Mouse (Mus musculus) embryonic fibroblast, embryonic 13.5 days (primary cell): Measurements from ENCODE around the gene Ift22. TPM values are rescaled to one million over a fixed set of nuclear protein-coding genes. Genes with fewer than 3 reads are reported as not detected.
"Not testable (repeated sequence)": the region's sequence is repeated elsewhere in the genome, so short reads cannot be mapped to it uniquely, and the experiment has no call there.

Experiments
- H3K27ac ChIP-seq: 2 replicates; pipeline ENCODE4 v1.5.1; 2012; ENCODE audit warnings: low read length, control low read depth, inconsistent platforms; ENCODE audit not compliant: insufficient read depth
- H3K4me1 ChIP-seq: 2 replicates; pipeline ENCODE4 v1.6.1; 2011; ENCODE audit warnings: low read length; ENCODE audit not compliant: control insufficient read depth, insufficient read depth
- H3K4me3 ChIP-seq: 2 replicates; pipeline ENCODE4 v1.5.1; 2011; ENCODE audit warnings: mild to moderate bottlenecking, control low read depth, low read length; ENCODE audit not compliant: insufficient read depth
- CTCF ChIP-seq: IDR thresholded peaks from 2 replicates; pipeline ENCODE4 v1.5.1; 2011; ENCODE audit warnings: mild to moderate bottlenecking, control low read depth, low read length, moderate library complexity, borderline replicate concordance; ENCODE audit not compliant: insufficient read depth
- POLR2A ChIP-seq: IDR thresholded peaks from 2 replicates; pipeline ENCODE4 v1.6.1; 2011; ENCODE audit warnings: low read depth, mild to moderate bottlenecking, control low read depth, low read length, moderate library complexity
- polyA plus RNA-seq: library from polyadenylated mRNA; stranded (reverse); fragments of >200 nt; gene quantifications from 2 replicates; pipeline ENCODE4 v1.2.4, GENCODE M21; 2011; ENCODE audit warnings: low read depth; ENCODE audit not compliant: missing spikeins, insufficient read length

Gene Ift22
- polyA plus RNA-seq, 1 experiment, result 32.3 TPM

DNA sequence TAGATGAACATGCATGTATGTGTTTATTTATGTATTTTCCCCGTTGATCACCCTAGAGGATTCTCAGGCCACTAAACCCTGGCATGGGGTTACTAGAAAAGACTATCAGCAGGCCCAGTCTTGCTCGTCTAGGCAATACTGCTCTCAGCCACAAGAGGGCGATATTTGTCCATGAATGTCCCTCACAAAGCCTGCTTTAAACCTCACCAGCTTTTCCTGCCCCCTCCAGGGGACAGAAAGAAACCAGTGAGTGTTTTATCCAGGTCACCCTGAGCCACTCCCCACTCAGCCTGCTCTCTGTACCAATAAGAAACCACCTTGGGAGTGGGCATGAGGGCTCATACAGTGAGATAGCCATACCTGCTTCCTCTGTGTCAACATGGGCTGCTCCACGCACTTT lies 21.1 kb downstream of the Ift22 start:
- Histone ChIP-seq H3K4me3 (no peak overlapping the region), H3K27ac (no peak overlapping the region), H3K4me1 (no peaks in the 10 kb centered on the region)
- TF ChIP-seq POLR2A (no peak), CTCF (peak; percentile 69; the same call in 1 of the 2 replicates)

DNA sequence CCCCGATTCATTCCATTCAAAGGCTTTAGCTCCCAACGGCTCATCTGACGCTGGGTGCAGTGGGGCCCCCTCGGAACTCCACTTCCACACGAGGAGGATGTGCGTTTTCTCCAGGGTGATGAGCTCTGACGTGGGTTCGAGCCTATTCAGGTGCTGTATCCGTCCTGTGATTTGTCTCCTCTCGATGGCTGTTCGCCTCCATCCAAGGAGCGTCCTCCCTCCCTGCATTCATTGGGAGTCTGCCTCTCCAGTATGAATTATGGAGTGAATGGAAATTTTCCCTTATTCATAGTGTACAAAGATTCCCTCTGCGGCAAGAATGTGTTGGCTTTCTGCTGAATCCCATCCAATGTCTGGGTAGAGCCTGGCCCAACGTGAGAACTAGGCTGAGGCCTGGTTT lies 23.9 kb downstream of the Ift22 start:
- Histone ChIP-seq H3K4me1 (no peaks in the 10 kb centered on the region), H3K4me3 (no peak overlapping the region), H3K27ac (no peak overlapping the region)
- TF ChIP-seq CTCF, result no peak
- TF ChIP-seq POLR2A, result no peak

DNA sequence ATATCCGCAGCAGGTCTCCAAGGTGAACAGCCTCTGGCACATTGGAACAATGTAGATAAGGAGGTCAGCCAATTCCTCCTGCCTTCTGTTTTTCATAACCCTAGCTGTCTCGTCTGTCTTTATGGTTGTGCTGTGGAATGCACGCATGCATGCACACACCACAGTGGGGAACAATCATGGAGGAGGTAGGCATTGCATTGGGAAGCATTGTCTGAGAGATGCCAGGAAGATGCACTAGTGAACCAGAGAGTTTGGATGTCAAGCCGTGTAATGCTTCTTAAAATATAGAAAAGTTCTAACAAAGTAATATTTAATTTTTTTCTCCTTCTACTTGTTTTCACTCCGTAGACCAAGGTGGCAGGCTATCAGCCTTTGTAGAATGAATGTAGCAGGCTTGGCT lies 25.0 kb downstream of the Ift22 start:
- H3K4me1 ChIP-seq, result no peaks in the 10 kb centered on the region
- H3K27ac ChIP-seq, result no peak overlapping the region
- H3K4me3 ChIP-seq, result no peak overlapping the region
- no peak for TF ChIP-seq POLR2A
- no peak for TF ChIP-seq CTCF

- Histone ChIP-seq H3K4me1 (no peaks in the 10 kb centered on the region), H3K4me3 (no peak overlapping the region), H3K27ac (no peak overlapping the region)
- TF ChIP-seq POLR2A, result no peak
- no peak for TF ChIP-seq CTCF
Measured at GRCm38 (mm10) chr5:136933930-136934329, 26.0 kb downstream of the Ift22 start.

DNA sequence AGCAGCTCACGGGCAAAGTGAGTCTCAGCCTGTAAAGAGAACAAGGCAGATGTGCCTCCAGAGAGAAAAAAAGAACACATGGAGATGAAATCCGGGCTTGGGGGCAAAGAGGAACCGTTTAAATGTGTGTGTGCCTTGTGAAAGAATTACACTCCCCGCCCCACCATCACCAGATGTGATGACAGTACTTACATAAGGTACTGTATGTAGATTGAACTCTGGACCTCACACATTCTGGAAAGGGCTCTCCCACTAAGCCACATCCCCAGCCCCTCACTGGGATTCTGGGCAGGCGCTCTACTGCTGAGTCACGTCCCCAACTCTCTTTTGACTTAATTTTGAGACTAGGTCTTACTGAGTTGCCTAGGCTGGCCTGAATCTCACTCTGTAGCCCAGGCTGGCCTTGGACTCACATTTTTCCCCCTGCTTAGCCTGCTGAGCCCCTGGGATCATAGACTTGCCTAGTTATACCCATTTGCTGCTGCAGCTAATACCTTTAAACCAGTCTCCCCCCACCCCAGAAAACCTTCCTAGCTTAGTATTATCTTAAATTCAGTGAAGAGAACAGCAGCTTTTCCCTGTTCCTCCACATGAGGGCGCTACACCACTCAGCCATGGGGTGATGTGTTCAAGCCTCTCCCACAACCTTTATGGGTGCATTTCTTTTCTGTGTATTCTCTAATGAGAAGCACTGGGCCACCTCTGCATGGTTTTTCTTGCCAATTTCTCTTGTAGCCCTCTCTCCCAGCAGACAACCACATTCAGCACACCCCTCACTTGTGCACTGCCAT lies 28.1 kb downstream of the Ift22 start:
- no peak for TF ChIP-seq CTCF
- no peak overlapping the region for H3K4me3 ChIP-seq
- no peak overlapping the region for H3K27ac ChIP-seq
- no peaks in the 10 kb centered on the region for H3K4me1 ChIP-seq

DNA sequence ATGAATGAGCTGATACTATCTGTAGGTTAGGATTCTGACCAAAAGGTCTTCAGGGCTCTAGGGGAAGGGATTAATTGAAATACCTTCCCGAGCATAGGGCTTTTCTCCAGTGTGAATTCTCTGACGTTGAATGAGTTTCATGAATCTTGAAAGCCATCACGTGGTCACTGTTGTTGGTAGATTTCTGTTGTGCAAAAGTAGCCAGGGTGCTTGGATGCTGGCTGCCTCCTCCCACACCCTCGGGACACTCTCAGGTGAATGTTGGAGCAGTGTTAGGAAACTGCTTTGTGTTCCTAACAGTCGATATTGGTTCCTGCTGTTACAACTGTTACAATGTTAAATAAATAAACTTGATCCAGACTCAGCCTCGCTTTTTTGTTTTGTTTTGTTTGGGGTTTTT lies 28.8 kb downstream of the Ift22 start:
- Histone ChIP-seq H3K27ac (no peak overlapping the region), H3K4me3 (no peak overlapping the region), H3K4me1 (no peaks in the 10 kb centered on the region)
- TF ChIP-seq CTCF, result no peak
- TF ChIP-seq POLR2A, result no peak

- Histone ChIP-seq H3K27ac (no peak overlapping the region), H3K4me1 (no peaks in the 10 kb centered on the region), H3K4me3 (no peak overlapping the region)
- TF ChIP-seq CTCF, result no peak
- TF ChIP-seq POLR2A, result no peak
Measured at GRCm38 (mm10) chr5:136937621-136938020, 29.7 kb downstream of the Ift22 start.

DNA sequence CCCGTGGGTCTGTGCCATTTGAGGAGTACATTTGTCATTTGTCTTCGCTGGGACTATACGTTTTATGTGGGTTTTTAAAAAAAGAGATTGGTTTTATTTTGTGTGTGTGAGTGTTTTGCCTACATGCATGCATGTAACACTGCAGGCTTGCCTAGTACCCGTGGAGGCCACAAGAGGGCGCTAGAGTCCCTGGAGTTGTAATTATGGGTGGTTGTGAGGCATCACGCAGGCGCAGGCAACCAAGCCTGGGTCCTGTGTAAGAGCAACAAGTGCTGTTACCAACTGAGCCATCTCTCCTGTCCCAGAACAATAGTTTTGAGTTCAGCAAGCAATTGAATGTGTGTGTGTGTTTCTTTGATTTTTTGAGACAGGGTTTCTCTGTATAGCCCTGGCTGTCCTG lies 31.3 kb downstream of the Ift22 start:
- Histone ChIP-seq H3K27ac (no peak overlapping the region), H3K4me1 (no peaks in the 10 kb centered on the region), H3K4me3 (no peak overlapping the region)
- TF ChIP-seq POLR2A, result no peak
- TF ChIP-seq CTCF, result no peak

DNA sequence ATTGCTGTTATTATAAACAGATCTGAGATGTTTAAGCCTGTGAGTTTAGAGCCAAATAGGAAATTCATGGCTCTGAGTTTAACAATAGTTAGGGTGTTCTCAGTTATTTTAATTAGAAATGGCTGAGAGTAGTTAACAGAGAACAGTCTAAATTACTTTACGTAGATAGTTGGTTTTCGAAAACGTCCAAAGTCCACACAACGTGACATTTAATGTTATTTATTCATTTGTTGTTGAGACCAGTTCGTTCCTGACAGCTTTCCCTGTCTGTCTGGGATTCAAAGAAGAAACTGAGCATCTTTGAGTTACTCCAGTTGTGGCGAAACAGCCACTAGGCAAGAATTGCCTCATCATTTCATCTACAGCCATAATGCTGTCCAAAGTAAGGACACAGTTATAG lies 32.1 kb downstream of the Ift22 start:
- H3K27ac ChIP-seq, H3K4me1 ChIP-seq, H3K4me3 ChIP-seq: not testable (repeated sequence)

DNA sequence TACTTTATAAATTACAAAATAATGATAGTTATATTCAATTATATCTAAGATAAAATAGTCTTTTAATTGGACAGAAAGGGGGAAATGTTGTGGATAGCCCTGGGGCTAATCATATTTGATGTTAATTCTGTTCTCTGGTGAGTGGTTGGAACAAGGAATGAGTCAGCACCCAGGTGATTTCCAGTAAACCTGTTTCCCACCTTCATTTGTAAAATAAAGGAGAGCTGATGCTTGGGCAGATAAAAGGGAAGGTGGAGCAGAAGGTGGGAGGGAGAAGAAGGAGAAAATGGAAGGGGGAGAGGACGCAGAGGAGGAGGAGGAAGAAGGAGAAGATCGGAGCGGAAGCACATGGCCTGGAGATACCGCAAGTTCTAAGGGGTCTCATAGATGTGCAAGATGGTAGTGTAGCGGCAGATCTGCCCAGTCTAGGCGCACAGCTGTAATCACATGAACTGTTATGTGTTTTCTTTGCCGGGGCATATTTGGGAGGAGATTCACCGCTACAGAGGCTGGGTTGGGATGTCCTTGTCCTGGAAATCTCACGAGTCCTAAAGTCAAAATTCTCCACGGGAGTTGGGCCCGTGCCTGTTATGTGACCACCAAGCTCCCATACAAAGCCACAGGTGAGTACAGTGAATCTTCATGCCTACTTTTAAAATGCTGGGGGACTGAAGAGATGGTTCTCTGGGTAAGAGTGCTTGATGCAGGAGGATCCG lies 33.1 kb downstream of the Ift22 start:
- TF ChIP-seq CTCF (no peak), POLR2A (no peak)
- H3K4me3 ChIP-seq, result no peak overlapping the region
- no peaks in the 10 kb centered on the region for H3K4me1 ChIP-seq
- H3K27ac ChIP-seq, result no peak overlapping the region

- no peaks in the 10 kb centered on the region for H3K4me1 ChIP-seq
- no peak overlapping the region for H3K27ac ChIP-seq
- H3K4me3 ChIP-seq, result no peak overlapping the region
- no peak for TF ChIP-seq POLR2A
- TF ChIP-seq CTCF, result no peak
Measured at GRCm38 (mm10) chr5:136942781-136943180, 34.8 kb downstream of the Ift22 start.
